In the genomic region with DNA sequence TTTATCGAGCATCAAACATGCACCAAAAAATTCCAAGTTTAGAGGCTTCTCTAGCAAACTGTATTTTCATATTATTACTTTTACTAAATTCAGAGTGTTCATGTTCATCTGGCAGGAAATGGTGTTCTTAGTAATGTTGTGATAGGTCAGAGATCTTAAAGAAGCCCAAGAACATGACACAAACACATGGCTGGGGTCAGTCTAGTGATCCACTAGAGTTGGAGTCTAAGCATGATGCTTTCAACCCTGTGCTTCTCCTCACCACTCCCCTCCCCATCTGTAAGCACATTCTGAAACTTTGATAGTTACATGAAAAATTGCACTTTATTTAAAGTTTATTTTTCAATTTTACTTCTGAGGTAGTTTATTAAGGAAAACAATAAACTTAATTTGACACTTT, we compare ENCODE assay signal across 9 mouse cellular contexts. TPM values are rescaled to one million over a fixed set of nuclear protein-coding genes. Genes with fewer than 3 reads are reported as not detected.
DNase-seq lines count a peak whose midpoint lies in the region; ATAC-seq and TF ChIP-seq lines count a peak whose summit lies in the region.
"Had no signal": no experiment of that assay in that cellular context is flagged by ENCODE, and none has a peak within 500 bp of the region (broad histone marks: within the 10 kb centered on the region; RNA-seq: fewer than 3 reads in every experiment).

No protein-coding gene starts in this region.

- DNase-seq in layer of hippocampus, adult 2 months (ENCODE audit: low spot score in 2 of 2) = no peak
- no peak for DNase-seq in layer of hippocampus, adult 9-10 months (ENCODE audit: low spot score)
- DNase-seq in adrenal gland, postnatal 10 days = no peak
- no peak for DNase-seq in layer of hippocampus, postnatal 25 days (ENCODE audit: extremely low spot score in 1 of 2, low spot score in 1 of 2)
- no peak for DNase-seq in left cerebral cortex, postnatal 36 days (ENCODE audit: low spot score in 2 of 2)

- no peaks in the 10 kb centered on the region for H3K9me3 ChIP-seq in embryonic facial prominence, embryonic 12.5 days
- no peaks in the 10 kb centered on the region for H3K9me3 ChIP-seq in intestine, embryonic 15.5 days
- H3K9me3 ChIP-seq in neural tube, embryonic 12.5 days = no peaks in the 10 kb centered on the region

- 75% methylated on average over 1 of the region's 1 CpGs for WGBS in embryonic facial prominence, embryonic 12.5 days
- 69% methylated on average over 1 of the region's 1 CpGs for WGBS in intestine, embryonic 15.5 days
- WGBS in neural tube, embryonic 12.5 days = 84% methylated on average over 1 of the region's 1 CpGs

- H3K9ac ChIP-seq in embryonic facial prominence, embryonic 12.5 days = no peak overlapping the region
- no peak overlapping the region for H3K9ac ChIP-seq in intestine, embryonic 15.5 days
- no peak overlapping the region for H3K9ac ChIP-seq in neural tube, embryonic 12.5 days

- H3K36me3 ChIP-seq in embryonic facial prominence, embryonic 12.5 days = no peaks in the 10 kb centered on the region
- no peaks in the 10 kb centered on the region for H3K36me3 ChIP-seq in intestine, embryonic 15.5 days
- H3K36me3 ChIP-seq in neural tube, embryonic 12.5 days = no peaks in the 10 kb centered on the region

- peak overlapping the region; percentile 97; the same call in 1 of the 2 replicates for H3K4me3 ChIP-seq in layer of hippocampus, adult 2 months
- H3K4me3 ChIP-seq in embryonic facial prominence, embryonic 12.5 days = peak overlapping the region; percentile 26
- no peak overlapping the region for H3K4me3 ChIP-seq in intestine, embryonic 15.5 days (replicated peaks)
- no peak overlapping the region for H3K4me3 ChIP-seq in neural tube, embryonic 12.5 days

- no peak for ATAC-seq in embryonic facial prominence, embryonic 12.5 days (ENCODE audit: insufficient number of reproducible peaks, insufficient read depth, low FRiP score, low TSS enrichment)
- no peak for ATAC-seq in intestine, embryonic 15.5 days
- ATAC-seq in neural tube, embryonic 12.5 days (ENCODE audit: low FRiP score, low read depth) = no peak

- TF ChIP-seq CTCF in layer of hippocampus, adult 2 months (conservative IDR thresholded peaks at IDR 0.05) = no peak

- peaks cover 13% of the 10 kb centered on the region for H3K4me1 ChIP-seq in embryonic facial prominence, embryonic 12.5 days
- peaks cover 7% of the 10 kb centered on the region; the same call in 1 of the 2 replicates for H3K4me1 ChIP-seq in intestine, embryonic 15.5 days (replicated peaks)
- H3K4me1 ChIP-seq in neural tube, embryonic 12.5 days = peaks cover 17% of the 10 kb centered on the region

- H3K27me3 ChIP-seq in embryonic facial prominence, embryonic 12.5 days = no peaks in the 10 kb centered on the region
- H3K27me3 ChIP-seq in intestine, embryonic 15.5 days (replicated peaks) = no peaks in the 10 kb centered on the region
- no peaks in the 10 kb centered on the region for H3K27me3 ChIP-seq in neural tube, embryonic 12.5 days (replicated peaks)

- intact Hi-C loops in left cerebral cortex, postnatal 36 days (cut with DNase I) = loop anchor here (5.0 kb wide), 1 partner anchor 300 kb away; no protein-coding TSS in a partner anchor

- H3K27ac ChIP-seq in layer of hippocampus, adult 2 months = no peak overlapping the region
- no peak overlapping the region for H3K27ac ChIP-seq in embryonic facial prominence, embryonic 12.5 days
- no peak overlapping the region for H3K27ac ChIP-seq in intestine, embryonic 15.5 days
- H3K27ac ChIP-seq in neural tube, embryonic 12.5 days = no peak overlapping the region

- peak overlapping the region; percentile 46 for H3K4me2 ChIP-seq in embryonic facial prominence, embryonic 12.5 days (replicated peaks)
- peak overlapping the region; percentile 51 for H3K4me2 ChIP-seq in intestine, embryonic 15.5 days (replicated peaks)
- H3K4me2 ChIP-seq in neural tube, embryonic 12.5 days (replicated peaks) = peak overlapping the region; percentile 49

RNA-seq across cellular contexts. Expression of gene Sp3, which starts 3.0 kb away (rescaled TPM):
- total RNA-seq in layer of hippocampus, adult 2 months (2021) = 10 to 100 TPM; 68.4 to 72.5 TPM
- 74.6 and 77.8 TPM in 2 replicates for polyA plus RNA-seq in embryonic facial prominence, embryonic 12.5 days (2016; fragmentation: Nextera tagmentation; extraction: Ambion mirVana)
- polyA plus RNA-seq in intestine, embryonic 15.5 days (2015; fragmentation: Nextera tagmentation; extraction: Ambion mirVana) = 41.3 and 48.2 TPM in 2 replicates
- polyA plus RNA-seq in neural tube, embryonic 12.5 days (2016; fragmentation: Nextera tagmentation; extraction: Ambion mirVana) = 56.9 and 58.5 TPM in 2 replicates
- total RNA-seq in adrenal gland, postnatal 10 days (2021) = 10 to 100 TPM; 67.8 to 70.8 TPM
- 10 to 100 TPM; 59.5 to 62.5 TPM for total RNA-seq in layer of hippocampus, postnatal 25 days (2021)
- total RNA-seq in left cerebral cortex, postnatal 36 days (2021) = 10 to 100 TPM; 50.0 to 54.8 TPM

RNA-seq across cellular contexts. Expression of gene Gm11084, which starts 9.2 kb away (rescaled TPM):
- not detected for total RNA-seq in layer of hippocampus, adult 2 months (2021)
- polyA plus RNA-seq in embryonic facial prominence, embryonic 12.5 days (2016; fragmentation: Nextera tagmentation; extraction: Ambion mirVana) = not detected in 2 replicates
- polyA plus RNA-seq in intestine, embryonic 15.5 days (2015; fragmentation: Nextera tagmentation; extraction: Ambion mirVana) = not detected in 2 replicates
- not detected in 2 replicates for polyA plus RNA-seq in neural tube, embryonic 12.5 days (2016; fragmentation: Nextera tagmentation; extraction: Ambion mirVana)
- not detected for total RNA-seq in adrenal gland, postnatal 10 days (2021)
- total RNA-seq in layer of hippocampus, postnatal 25 days (2021) = not detected
- total RNA-seq in left cerebral cortex, postnatal 36 days (2021) = not detected
- total RNA-seq: adrenal gland, postnatal 4 days had no signal

Comparison
In these comparisons a context has a peak if more than half of its experiments do, and no peak if none do; other contexts are left out.
1. H3K4me3 ChIP-seq: peak in layer of hippocampus, adult 2 months (single experiment) and embryonic facial prominence, embryonic 12.5 days (single experiment); none in intestine, embryonic 15.5 days (single experiment) and neural tube, embryonic 12.5 days (single experiment).
2. Peak in every context shown above with its lines, with median percentiles within 50 percentile points of each other: H3K4me2 ChIP-seq.